Comparison of ENCODE assay signal across 23 mouse cellular contexts in genomic region chr14:26360071-26360470, GRCm38 (mm10).
"Had no signal": no experiment of that assay in that cellular context is flagged by ENCODE, and none has a peak within 500 bp of the region (broad histone marks: within the 10 kb centered on the region; RNA-seq: fewer than 3 reads in every experiment).

No protein-coding gene starts in this region.

- H3K4me2 ChIP-seq: heart, embryonic 12.5 days; hindbrain, embryonic 12.5 days; hindbrain, embryonic 14.5 days; intestine, embryonic 15.5 days; limb, embryonic 12.5 days; liver, embryonic 13.5 days; liver, embryonic 15.5 days had no signal

- DNase-seq: gastrocnemius, adult 2 months; gastrocnemius, postnatal 10 days; gastrocnemius, postnatal 25 days; heart, adult 2 months; heart, postnatal 10 days; kidney, adult 18-20 months; kidney, adult 8-10 months; kidney, postnatal 10 days; kidney, postnatal 25 days; kidney, postnatal 4 days; left cerebral cortex, postnatal 4 days; liver, embryonic 13.5 days had no signal

- H3K27ac ChIP-seq: gastrocnemius, adult 2 months; heart, adult 2 months; hindbrain, embryonic 10.5 days; hindbrain, embryonic 12.5 days; hindbrain, embryonic 14.5 days; intestine, embryonic 15.5 days; layer of hippocampus, adult 2 months; limb, embryonic 12.5 days; liver, embryonic 13.5 days; liver, embryonic 15.5 days had no signal

- H3K36me3 ChIP-seq: heart, embryonic 12.5 days; hindbrain, embryonic 10.5 days; hindbrain, embryonic 12.5 days; intestine, embryonic 15.5 days; limb, embryonic 12.5 days; liver, embryonic 13.5 days; liver, embryonic 15.5 days had no signal

- ATAC-seq: hindbrain, embryonic 16.5 days; inflammation-experienced regulatory T-cells, adult 6 months; intestine, embryonic 15.5 days; intestine, postnatal 0 days had no signal

- H3K9ac ChIP-seq: heart, embryonic 12.5 days; hindbrain, embryonic 12.5 days; hindbrain, embryonic 14.5 days; intestine, embryonic 15.5 days; limb, embryonic 12.5 days; liver, embryonic 13.5 days; liver, embryonic 15.5 days had no signal

- H3K4me3 ChIP-seq: gastrocnemius, adult 2 months; heart, adult 2 months; heart, embryonic 12.5 days; hindbrain, embryonic 10.5 days; hindbrain, embryonic 12.5 days; intestine, embryonic 15.5 days; layer of hippocampus, adult 2 months; limb, embryonic 12.5 days; liver, embryonic 13.5 days; liver, embryonic 15.5 days had no signal

- H3K4me1 ChIP-seq: hindbrain, embryonic 12.5 days; liver, embryonic 15.5 days had no signal

- H3K27me3 ChIP-seq: heart, embryonic 12.5 days; hindbrain, embryonic 12.5 days; intestine, embryonic 15.5 days; limb, embryonic 12.5 days; liver, embryonic 13.5 days; liver, embryonic 15.5 days had no signal

- H3K9me3 ChIP-seq: heart, embryonic 12.5 days; hindbrain, embryonic 10.5 days; hindbrain, embryonic 12.5 days; intestine, embryonic 15.5 days; limb, embryonic 12.5 days; liver, embryonic 13.5 days; liver, embryonic 15.5 days had no signal
